Comparison of ENCODE assay signal across 9 mouse cellular contexts in the genomic region with DNA sequence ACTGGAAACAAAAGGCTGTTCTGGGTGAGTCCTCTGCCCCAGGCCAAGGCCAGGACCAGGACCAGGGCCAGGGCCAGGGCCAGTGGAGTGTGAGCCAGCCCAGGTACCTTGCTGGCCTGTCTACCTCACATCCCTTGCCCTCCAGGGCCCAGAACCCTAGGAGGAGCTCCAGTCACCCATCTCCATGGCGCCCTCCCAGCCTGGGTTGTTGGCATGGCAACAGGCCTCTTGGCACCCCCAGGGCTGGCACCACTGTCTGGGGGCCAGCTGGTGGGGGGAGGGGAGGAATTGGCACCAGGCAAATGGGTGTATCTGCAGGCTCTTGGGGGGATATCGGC. TPM values are rescaled to one million over a fixed set of nuclear protein-coding genes. Genes with fewer than 3 reads are reported as not detected.
DNase-seq lines count a peak whose midpoint lies in the region; ATAC-seq lines count a peak whose summit lies in the region.
"Had no signal": no experiment of that assay in that cellular context is flagged by ENCODE, and none has a peak within 500 bp of the region (broad histone marks: within the 10 kb centered on the region; RNA-seq: fewer than 3 reads in every experiment).

No protein-coding gene starts in this region.

- no peaks in the 10 kb centered on the region for H3K36me3 ChIP-seq in heart, embryonic 16.5 days (ENCODE audit: control insufficient read depth, insufficient read depth)
- H3K36me3 ChIP-seq in lung, embryonic 16.5 days (ENCODE audit: control insufficient read depth, insufficient read depth, low read length) = no peaks in the 10 kb centered on the region; the same call in 1 of the 2 replicates

- H3K27ac ChIP-seq in heart, embryonic 16.5 days (ENCODE audit: low read length) = no peak overlapping the region
- H3K27ac ChIP-seq in lung, embryonic 16.5 days (ENCODE audit: low read length) = no peak overlapping the region

- H3K4me2 ChIP-seq in heart, embryonic 16.5 days (ENCODE audit: low read depth, low read length) = peak overlapping the region; percentile 72
- H3K4me2 ChIP-seq in lung, embryonic 16.5 days (ENCODE audit: low read depth, low read length) = peak overlapping the region; percentile 87

- H3K9me3 ChIP-seq in heart, embryonic 16.5 days (replicated peaks; ENCODE audit: control insufficient read depth, low read length) = no peaks in the 10 kb centered on the region
- no peaks in the 10 kb centered on the region for H3K9me3 ChIP-seq in lung, embryonic 16.5 days (ENCODE audit: control insufficient read depth, low read length)

- peak overlapping the region; percentile 92 for H3K9ac ChIP-seq in heart, embryonic 16.5 days (ENCODE audit: low read length)
- H3K9ac ChIP-seq in lung, embryonic 16.5 days (ENCODE audit: low read length) = peak overlapping the region; percentile 83

- peaks cover 8% of the 10 kb centered on the region for H3K4me1 ChIP-seq in heart, embryonic 16.5 days (ENCODE audit: control insufficient read depth, insufficient read depth, low read length)
- H3K4me1 ChIP-seq in lung, embryonic 16.5 days (replicated peaks; ENCODE audit: control insufficient read depth, insufficient read depth, low read length) = peaks cover 10% of the 10 kb centered on the region

- peak overlapping the region; percentile 93 for H3K4me3 ChIP-seq in heart, embryonic 16.5 days (ENCODE audit: low read length)
- peak overlapping the region; percentile 87 for H3K4me3 ChIP-seq in lung, embryonic 16.5 days (ENCODE audit: low read length)

- H3K27me3 ChIP-seq in heart, embryonic 16.5 days (ENCODE audit: control insufficient read depth, insufficient read depth, low read length) = no peaks in the 10 kb centered on the region
- H3K27me3 ChIP-seq in lung, embryonic 16.5 days (ENCODE audit: control insufficient read depth, insufficient read depth, low read depth, low read length) = no peaks in the 10 kb centered on the region

- 57% methylated on average over 2 of the region's 2 CpGs for WGBS in heart, embryonic 16.5 days
- 54% methylated on average over 2 of the region's 2 CpGs for WGBS in lung, embryonic 16.5 days

- ATAC-seq in heart, embryonic 16.5 days (replicated peaks; ENCODE audit: extremely low read depth, insufficient read depth, low FRiP score) = no peak
- 0 out of 2 replicates have a peak, but pooled peaks have one; percentile 8 for ATAC-seq in lung, embryonic 16.5 days (ENCODE audit: low read depth)
- ATAC-seq in erythroid progenitor cell, adult 5-6 weeks (replicated peaks; ENCODE audit: low FRiP score, poor library complexity, severe bottlenecking) = no peak

- DNase-seq in thymus, postnatal 4 days = peak; percentile 44
- no peak for DNase-seq in thymus, adult 18-20 months
- peak; percentile 55 to 72 for DNase-seq in cerebellum, postnatal 25 days
- DNase-seq in layer of hippocampus, adult 8-10 months (ENCODE audit: low spot score in 2 of 2) = peak; percentile 83 to 89
- DNase-seq in right cerebral cortex, postnatal 4 days = peak; percentile 80

RNA-seq across cellular contexts. Expression of a gene that starts 0.9 kb away (rescaled TPM):
- polyA plus RNA-seq in heart, embryonic 16.5 days (2015; fragmentation: Nextera tagmentation; extraction: Ambion mirVana) = 59.3 and 62.9 TPM in 2 replicates
- 100 to 1,000 TPM; 768 to 931 (median 837) TPM for total RNA-seq in layer of hippocampus, adult 8-10 months (2022)
- polyA plus RNA-seq in lung, embryonic 16.5 days (2015; fragmentation: Nextera tagmentation; extraction: Ambion mirVana) = 71.7 and 72.3 TPM in 2 replicates
- total RNA-seq in erythroid progenitor cell, adult 5-6 weeks (2015; ENCODE audit: low replicate concordance) = 1.8 and 2.5 TPM in 2 replicates
- 2.1 and 3.9 TPM in 2 replicates for total RNA-seq in erythroid progenitor cell, adult 5-6 weeks (2017; ENCODE audit: low replicate concordance)

RNA-seq across cellular contexts. Expression of a gene that starts 25.1 kb away (rescaled TPM):
- polyA plus RNA-seq in heart, embryonic 16.5 days (2015; fragmentation: Nextera tagmentation; extraction: Ambion mirVana) = 0.30 TPM in 1 of 2 replicates, not detected in the other
- not detected for total RNA-seq in layer of hippocampus, adult 8-10 months (2022)
- polyA plus RNA-seq in lung, embryonic 16.5 days (2015; fragmentation: Nextera tagmentation; extraction: Ambion mirVana) = 0.64 and 0.74 TPM in 2 replicates
- total RNA-seq in erythroid progenitor cell, adult 5-6 weeks (2015; ENCODE audit: low replicate concordance) = not detected in 2 replicates
- total RNA-seq in erythroid progenitor cell, adult 5-6 weeks (2017; ENCODE audit: low replicate concordance) = not detected in 2 replicates
- total RNA-seq: heart, adult 18-20 months had no signal

RNA-seq across cellular contexts. Expression of a gene that starts 39.9 kb away (rescaled TPM):
- polyA plus RNA-seq in heart, embryonic 16.5 days (2015; fragmentation: Nextera tagmentation; extraction: Ambion mirVana) = 0.19 TPM in 1 of 2 replicates, not detected in the other
- total RNA-seq in layer of hippocampus, adult 8-10 months (2022) = not detected
- 1.7 and 2.6 TPM in 2 replicates for polyA plus RNA-seq in lung, embryonic 16.5 days (2015; fragmentation: Nextera tagmentation; extraction: Ambion mirVana)
- not detected in 2 replicates for total RNA-seq in erythroid progenitor cell, adult 5-6 weeks (2015; ENCODE audit: low replicate concordance)
- total RNA-seq in erythroid progenitor cell, adult 5-6 weeks (2017; ENCODE audit: low replicate concordance) = not detected in 2 replicates
- total RNA-seq: heart, adult 18-20 months had no signal

Comparison
In these comparisons a context has a peak if more than half of its experiments do, and no peak if none do; other contexts are left out.
1. DNase-seq: peak in thymus, postnatal 4 days (single experiment), cerebellum, postnatal 25 days (2 of 2), layer of hippocampus, adult 8-10 months (2 of 2) and right cerebral cortex, postnatal 4 days (single experiment); none in thymus, adult 18-20 months (0 of 2).
2. RNA of a gene that starts 0.9 kb away (total RNA-seq): 768 to 931 TPM in layer of hippocampus, adult 8-10 months; 1.8 to 3.9 TPM in erythroid progenitor cell, adult 5-6 weeks; every median in the first group is over 100 times any median in the second.